Mouse (Mus musculus): ENCODE measurements around the gene Cntfr.
A peak's percentile ranks its signal among the peaks of the same experiment; 100 is the strongest.

Gene Cntfr

DNA sequence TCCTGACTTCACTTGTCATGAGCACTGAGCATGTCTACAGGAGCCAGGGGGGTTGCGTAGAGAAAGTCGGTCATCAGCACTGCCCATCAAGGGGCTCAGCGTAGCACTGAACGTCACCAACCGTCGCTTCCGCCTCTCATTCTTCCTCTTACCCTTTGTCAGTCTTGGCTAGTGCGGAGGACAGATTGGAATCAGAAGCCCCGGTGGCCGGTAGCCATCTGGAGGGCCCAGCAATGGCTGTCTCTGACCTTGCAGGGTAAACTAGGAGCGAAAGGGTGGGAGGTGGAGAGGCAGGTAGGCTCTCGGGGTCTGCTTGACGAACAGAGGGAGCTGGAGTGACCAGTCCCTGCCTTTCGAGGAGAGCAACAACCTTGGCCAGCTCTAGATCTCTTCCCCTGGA is 74.8 kb downstream of the Cntfr start:
- no peak for DNase-seq (ENCODE audit: extremely low read depth, insufficient read length, low spot score)

DNA sequence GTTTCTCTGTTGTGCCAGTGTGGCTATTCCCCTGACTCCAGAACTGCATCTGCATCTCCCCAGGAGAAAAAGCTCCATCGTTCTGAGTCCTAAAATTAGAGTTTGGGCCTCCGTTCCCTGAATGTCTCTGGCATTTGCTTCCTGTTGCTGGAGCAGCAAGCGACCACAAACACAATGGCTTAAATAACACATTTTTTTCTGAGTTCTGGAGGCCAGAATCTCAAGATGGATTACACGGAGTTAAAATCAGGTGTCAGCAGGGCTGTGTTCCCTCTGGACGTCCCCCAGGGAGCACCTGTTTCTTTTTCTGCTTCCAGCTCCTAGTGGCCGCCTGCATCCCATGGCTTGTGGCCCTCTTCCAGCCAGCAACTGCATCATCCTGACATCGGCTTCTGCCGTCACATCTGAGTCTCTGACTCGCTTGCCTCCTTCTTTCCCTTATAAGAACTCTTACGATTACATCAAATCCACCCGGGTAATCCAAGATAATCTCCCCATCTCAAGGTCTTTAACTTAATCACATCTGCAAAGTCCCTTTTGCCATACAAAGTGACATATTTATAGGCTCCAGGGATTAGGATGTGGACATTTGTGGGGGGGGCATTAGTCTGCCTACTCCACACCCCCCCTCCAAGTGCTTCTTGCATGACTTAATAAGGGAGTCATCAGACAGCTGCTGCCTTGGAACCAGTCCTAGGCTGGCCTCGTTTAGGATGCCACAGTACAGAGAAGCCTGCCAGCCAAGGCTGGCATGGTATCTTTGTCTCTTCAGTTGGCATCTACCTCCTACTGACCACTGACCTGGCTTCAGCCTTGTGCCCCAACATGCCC is 77.8 kb downstream of the Cntfr start:
- no peak for DNase-seq (ENCODE audit: extremely low read depth, insufficient read length, low spot score)

DNA sequence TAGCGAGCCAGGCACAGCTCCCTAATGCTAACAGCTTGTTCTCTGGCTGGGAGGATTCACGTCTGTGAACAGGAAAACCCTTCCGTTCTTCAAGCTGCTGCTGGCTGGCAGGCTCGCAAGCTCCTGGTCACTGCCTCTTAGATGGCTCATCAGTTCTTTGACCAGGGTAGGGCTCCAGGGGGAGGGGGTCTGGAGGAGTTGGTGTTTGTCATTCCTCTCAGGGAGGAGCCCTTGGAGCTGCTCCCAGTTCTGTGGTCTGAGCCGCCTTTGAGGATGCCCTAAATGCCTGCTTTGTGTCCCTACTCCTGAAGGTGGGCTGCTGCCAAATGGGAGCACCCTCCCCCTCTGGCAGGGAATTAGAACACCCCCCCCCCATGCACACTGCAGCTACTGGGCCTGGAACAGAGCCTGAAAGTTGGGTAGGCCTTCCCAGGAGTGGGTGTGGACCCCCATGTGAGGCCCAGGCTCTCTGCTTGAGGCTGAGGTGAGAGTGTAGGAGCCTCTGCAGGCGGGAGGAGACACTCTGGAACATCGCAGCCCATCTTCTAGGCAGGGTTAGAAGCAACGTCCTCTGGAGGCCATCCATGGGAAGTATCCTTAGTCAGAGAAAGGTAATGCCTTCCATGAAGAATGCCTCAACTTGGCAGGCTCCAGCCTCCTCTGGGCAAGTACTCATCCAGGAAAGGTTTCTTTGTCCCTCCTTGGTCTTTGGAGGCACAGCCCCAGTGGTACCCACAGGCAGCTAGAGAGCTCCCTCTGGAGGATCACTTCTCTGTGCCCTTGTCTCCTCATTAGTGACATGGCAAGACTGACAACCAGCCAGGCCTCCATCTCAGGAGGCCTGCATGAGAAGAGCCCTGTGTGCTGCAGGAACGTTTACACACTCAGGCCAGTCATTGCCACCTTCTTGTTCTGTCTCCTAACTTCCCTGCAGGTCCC is 81.0 kb downstream of the Cntfr start:
- peak; percentile 70 for DNase-seq (ENCODE audit: extremely low read depth, insufficient read length, low spot score)

DNA sequence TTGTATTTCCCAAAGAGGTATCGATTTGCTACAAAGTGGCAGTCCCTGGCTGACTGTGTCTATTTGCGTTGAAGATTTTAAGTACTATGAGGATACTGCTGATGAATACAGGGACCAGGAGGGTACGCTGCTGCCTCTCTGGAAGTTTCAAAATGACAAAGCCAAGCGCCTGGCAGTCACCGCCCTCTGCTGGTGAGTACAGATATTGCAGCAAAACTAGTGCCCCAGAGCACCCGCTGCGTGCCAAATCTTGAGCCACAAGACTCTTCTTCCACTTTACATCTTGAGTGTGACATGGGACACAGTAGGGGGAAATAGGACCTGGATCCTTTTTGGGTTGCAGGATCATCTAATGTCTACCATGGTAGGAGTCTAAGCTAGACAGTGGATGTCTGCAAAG is 82.7 kb downstream of the Cntfr start:
- DNase-seq (ENCODE audit: extremely low read depth, insufficient read length, low spot score), result no peak

DNA sequence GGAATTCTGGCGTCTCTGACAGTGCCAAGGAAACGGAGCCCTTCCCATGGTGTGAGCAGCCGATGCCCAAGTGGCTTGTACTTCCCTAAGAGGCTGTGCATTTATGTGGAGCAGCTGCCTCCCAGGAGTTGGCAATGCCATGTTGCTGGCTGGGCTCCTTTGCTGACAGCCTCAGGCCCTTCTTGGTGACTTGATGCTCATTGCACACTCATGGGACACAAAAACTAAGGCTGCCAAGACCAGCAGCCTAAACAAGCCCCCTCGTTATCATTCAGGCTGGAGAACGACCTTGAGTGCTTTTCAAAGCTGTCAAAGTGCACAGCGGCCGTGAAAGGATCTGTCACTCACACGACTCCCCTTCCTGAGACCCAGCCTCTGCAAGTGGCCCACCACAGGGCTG is 84.7 kb downstream of the Cntfr start:
- DNase-seq (ENCODE audit: extremely low read depth, insufficient read length, low spot score), result no peak

DNA sequence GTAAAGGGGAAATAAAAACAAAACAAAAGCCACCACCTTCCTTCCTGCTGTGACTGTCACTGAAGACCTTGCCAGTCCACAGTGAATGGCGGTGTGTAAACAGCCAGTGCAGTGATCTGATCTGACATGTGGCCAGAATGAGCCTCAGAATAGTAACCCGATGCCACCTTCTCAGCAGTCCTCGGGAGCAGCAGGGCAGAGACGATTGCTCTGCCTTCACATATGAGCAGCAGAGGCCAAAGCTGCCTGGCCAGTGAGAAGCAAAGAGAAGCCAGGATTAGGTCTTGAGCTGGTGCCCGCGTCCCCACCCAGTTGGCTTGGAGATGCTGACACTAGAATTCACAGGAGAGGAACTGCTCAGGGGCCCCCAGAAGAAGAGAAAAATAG is 86.3 kb downstream of the Cntfr start:
- no peak for DNase-seq (ENCODE audit: extremely low read depth, insufficient read length, low spot score)

DNA sequence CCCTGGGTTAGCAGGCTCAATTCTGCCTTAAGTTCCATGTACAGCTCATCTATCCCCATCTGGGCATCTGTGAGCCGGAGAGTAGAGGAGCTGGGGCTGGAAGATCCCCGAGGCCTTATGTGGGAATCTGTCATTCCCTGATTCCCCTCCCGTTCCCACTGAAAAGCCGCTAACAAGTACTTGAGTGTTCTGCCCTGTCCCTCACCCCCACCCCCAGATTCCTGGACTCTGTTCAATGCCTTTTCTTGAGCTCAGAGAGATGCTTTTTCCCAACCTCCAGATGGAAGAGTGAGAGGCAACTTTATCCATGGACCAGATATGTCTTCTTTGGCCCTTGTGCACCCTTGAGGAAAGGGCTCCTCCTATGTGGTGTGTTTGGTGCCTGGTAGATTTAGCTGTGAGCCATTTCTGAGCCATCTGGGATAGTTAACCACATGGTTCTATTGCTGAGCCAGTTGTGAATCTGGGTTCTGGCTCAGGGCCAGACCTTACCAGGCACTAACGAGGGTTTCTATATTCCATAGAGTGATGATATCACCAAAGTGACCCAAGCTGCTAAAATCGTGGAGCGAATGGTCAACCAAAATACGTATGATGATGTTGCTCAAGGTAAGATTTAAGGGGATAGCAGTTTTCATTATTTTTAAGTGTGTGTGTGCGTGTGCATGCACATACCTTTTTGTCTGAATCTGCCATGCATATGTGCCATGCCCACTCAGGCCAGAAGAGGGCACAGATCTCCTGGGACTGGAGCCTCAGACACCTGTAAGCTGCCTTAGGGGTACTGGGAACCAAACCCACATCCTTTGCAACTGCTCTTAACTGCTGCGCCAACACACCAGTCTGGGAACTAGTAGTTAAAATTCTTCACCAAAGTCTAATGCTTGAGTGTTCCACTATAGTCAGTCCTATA is 87.0 kb downstream of the Cntfr start:
- DNase-seq (ENCODE audit: extremely low read depth, insufficient read length, low spot score), result no peak
